Mouse (Mus musculus): ENCODE measurements at regions not wholly inside any gene's neighbourhood (a gene's known extent, or its start where the extent isn't known, plus 50 kb on each side); places are given as distances from the start of the nearest gene placed in this dataset.

DNA sequence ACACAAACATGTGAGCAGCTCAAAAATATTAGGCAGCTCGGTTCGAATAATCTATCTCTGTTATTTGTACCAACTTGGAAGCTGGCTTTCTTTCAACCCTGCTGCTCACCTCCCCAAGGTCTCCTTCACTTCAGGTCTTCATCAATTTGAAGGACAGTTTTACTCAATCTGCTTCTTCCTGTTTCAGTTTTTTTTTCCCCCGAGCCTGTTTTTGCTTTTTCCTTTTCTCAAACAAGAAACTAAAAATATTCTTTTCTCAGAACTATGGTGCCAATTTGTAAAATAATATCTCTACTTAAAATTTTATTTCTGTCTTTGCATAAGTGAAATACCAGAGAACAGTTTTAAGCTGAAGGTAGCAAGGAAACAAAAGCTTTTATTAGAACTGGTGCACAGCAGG lies 461.8 kb upstream of the Agtr1b start:
- Histone ChIP-seq H3K79me2 (replicated peaks; ENCODE audit: control insufficient read depth, extremely low read depth, insufficient read depth, poor library complexity, severe bottlenecking) (no peaks in the 10 kb centered on the region), H3K27me3 (replicated peaks) (no peaks in the 10 kb centered on the region), H3K27ac (ENCODE audit: insufficient read depth, low read depth) (no peak overlapping the region), H3K4me1 (ENCODE audit: control insufficient read depth in 1 of 2, insufficient read depth in 2 of 2) (peaks cover 0 to 26% of the 10 kb centered on the region in 2 experiments; a peak in 2 of 4 replicates), H3K9ac (ENCODE audit: insufficient read depth, low read depth) (no peak overlapping the region), H3K4me3 (replicated peaks in 1 of 3; ENCODE audit: low read depth in 2 of 3, low read length in 2 of 3, poor library complexity in 1 of 3) (no peak overlapping the region), H3K9me3 (replicated peaks; ENCODE audit: low read length) (no peaks in the 10 kb centered on the region), H3K36me3 (replicated peaks in 1 of 2; ENCODE audit: control insufficient read depth in 1 of 2, insufficient read depth in 1 of 2, low read length in 1 of 2) (no peaks in the 10 kb centered on the region), H3K4me2 (ENCODE audit: insufficient read depth, low read depth, poor library complexity, severe bottlenecking) (peak overlapping the region; percentile 36)
- dilution Hi-C loops (cut with MboI; ENCODE audit: extremely low pct_ligation_motif_present, extremely low pct_unique_long_range_greater_than_20kb, low sequenced_read_pairs) (no loop called here), in situ Hi-C loops (cut with MboI; ENCODE audit: low pct_ligation_motif_present, low pct_unique_long_range_greater_than_20kb, low sequenced_read_pairs) (no loop called here)
- 0 out of 2 replicates have a peak, but pooled peaks have one; percentile 14 for TF ChIP-seq EP300 (IDR thresholded peaks at IDR 0.05; ENCODE audit: low read length)
- TF ChIP-seq ZNF384 (IDR thresholded peaks at IDR 0.05; ENCODE audit: low read depth, low read length) = peak; percentile 63
- TF ChIP-seq CHD1 (IDR thresholded peaks at IDR 0.05; ENCODE audit: low read depth, low read length) = no peak
- no peak for TF ChIP-seq POLR2A (IDR thresholded peaks at IDR 0.05; ENCODE audit: low read depth, low read length)
- DNase-seq (ENCODE audit: extremely low read depth) = no peak

DNA sequence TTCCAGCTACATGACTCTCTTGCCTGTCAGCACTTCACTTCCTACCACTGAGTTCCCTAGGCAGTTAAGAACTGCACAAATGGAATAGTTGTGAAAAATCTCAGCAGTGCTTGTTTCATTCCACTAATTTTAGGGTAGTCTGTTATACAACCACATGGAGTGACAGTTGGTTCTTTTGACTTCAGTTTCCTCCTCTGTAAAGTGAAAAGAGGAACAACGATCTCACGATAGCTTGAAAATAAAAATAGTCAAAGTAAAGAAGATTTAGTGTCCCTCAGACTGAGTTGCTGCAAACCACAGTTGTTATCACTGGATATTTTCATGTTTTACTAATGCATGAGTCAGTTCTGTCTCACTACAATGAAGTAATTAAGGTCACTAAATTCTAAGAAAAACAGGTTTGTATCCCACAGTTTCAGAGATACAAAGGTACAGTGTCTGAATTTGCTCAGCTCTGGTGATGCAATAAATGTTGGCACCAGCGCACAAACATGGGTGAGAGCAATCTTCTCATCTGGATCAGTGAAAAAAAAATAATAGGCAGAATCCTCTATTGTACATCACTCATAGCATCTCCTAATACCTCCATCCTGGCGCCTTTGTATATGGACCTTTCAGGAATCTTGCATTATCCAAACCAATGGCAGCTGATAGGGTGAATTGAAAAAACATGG lies 458.8 kb upstream of the Agtr1b start:
- Histone ChIP-seq H3K4me3 (replicated peaks in 1 of 3; ENCODE audit: low read depth in 2 of 3, low read length in 2 of 3, poor library complexity in 1 of 3) (no peak overlapping the region), H3K4me2 (ENCODE audit: insufficient read depth, low read depth, poor library complexity, severe bottlenecking) (peak overlapping the region; percentile 78), H3K36me3 (replicated peaks in 1 of 2; ENCODE audit: control insufficient read depth in 1 of 2, insufficient read depth in 1 of 2, low read length in 1 of 2) (no peaks in the 10 kb centered on the region), H3K27me3 (replicated peaks) (no peaks in the 10 kb centered on the region), H3K9ac (ENCODE audit: insufficient read depth, low read depth) (no peak overlapping the region), H3K9me3 (replicated peaks; ENCODE audit: low read length) (no peaks in the 10 kb centered on the region), H3K79me2 (replicated peaks; ENCODE audit: control insufficient read depth, extremely low read depth, insufficient read depth, poor library complexity, severe bottlenecking) (no peaks in the 10 kb centered on the region), H3K4me1 (ENCODE audit: control insufficient read depth in 1 of 2, insufficient read depth in 2 of 2) (peaks cover 0 to 26% of the 10 kb centered on the region in 2 experiments; a peak in 2 of 4 replicates), H3K27ac (ENCODE audit: insufficient read depth, low read depth) (no peak overlapping the region)
- in situ Hi-C loops (cut with MboI; ENCODE audit: low pct_ligation_motif_present, low pct_unique_long_range_greater_than_20kb, low sequenced_read_pairs) (no loop called here), dilution Hi-C loops (cut with MboI; ENCODE audit: extremely low pct_ligation_motif_present, extremely low pct_unique_long_range_greater_than_20kb, low sequenced_read_pairs) (no loop called here)
- TF ChIP-seq TCF12 (IDR thresholded peaks at IDR 0.05; ENCODE audit: low read depth, low read length) (no peak), ZNF384 (IDR thresholded peaks at IDR 0.05; ENCODE audit: low read depth, low read length) (no peak), MXI1 (IDR thresholded peaks at IDR 0.05; ENCODE audit: low read depth, low read length) (no peak), SMC3 (IDR thresholded peaks at IDR 0.05; ENCODE audit: low read depth, low read length) (no peak), ZMIZ1 (IDR thresholded peaks at IDR 0.05; ENCODE audit: low read depth, low read length) (no peak)
- peak; percentile 28 for DNase-seq (ENCODE audit: extremely low read depth)

- TF ChIP-seq E2F4 (IDR thresholded peaks at IDR 0.05; ENCODE audit: insufficient replicate concordance, low read depth, low read length) (no peak), KAT2A (IDR thresholded peaks at IDR 0.05; ENCODE audit: insufficient replicate concordance, low read length) (no peak), UBTF (IDR thresholded peaks at IDR 0.05; ENCODE audit: low read depth, low read length) (no peak), ZKSCAN1 (IDR thresholded peaks at IDR 0.05; ENCODE audit: borderline replicate concordance, low read depth, low read length) (no peak), ETS1 (conservative IDR thresholded peaks at IDR 0.05; ENCODE audit: low read depth, low read length) (no peak), MEF2A (IDR thresholded peaks at IDR 0.05; ENCODE audit: borderline replicate concordance, low read depth, low read length) (no peak), POLR2AphosphoS2 (IDR thresholded peaks at IDR 0.05; ENCODE audit: low read depth, low read length) (no peak), CHD2 (IDR thresholded peaks at IDR 0.05; ENCODE audit: low read length) (no peak), NELFE (IDR thresholded peaks at IDR 0.05; ENCODE audit: low read depth, low read length) (no peak), MYC (IDR thresholded peaks at IDR 0.05; ENCODE audit: low read depth, low read length) (no peak), MXI1 (IDR thresholded peaks at IDR 0.05; ENCODE audit: low read depth, low read length) (no peak), SIN3A (IDR thresholded peaks at IDR 0.05; ENCODE audit: low read length) (no peak), MAX (IDR thresholded peaks at IDR 0.05; ENCODE audit: low read length) (no peak), TCF12 (IDR thresholded peaks at IDR 0.05; ENCODE audit: low read depth, low read length) (no peak)
- H3K9ac ChIP-seq (ENCODE audit: insufficient read depth, low read depth) = no peak overlapping the region
- H3K9me3 ChIP-seq (replicated peaks; ENCODE audit: low read length) = no peaks in the 10 kb centered on the region
- no peaks in the 10 kb centered on the region for H3K27me3 ChIP-seq (replicated peaks)
- H3K4me3 ChIP-seq (replicated peaks in 1 of 3; ENCODE audit: low read depth in 2 of 3, low read length in 2 of 3, poor library complexity in 1 of 3) = no peak overlapping the region
- no peaks in the 10 kb centered on the region for H3K79me2 ChIP-seq (replicated peaks; ENCODE audit: control insufficient read depth, extremely low read depth, insufficient read depth, poor library complexity, severe bottlenecking)
- in situ Hi-C loops (cut with MboI; ENCODE audit: low pct_ligation_motif_present, low pct_unique_long_range_greater_than_20kb, low sequenced_read_pairs) = no loop called here
- no peaks in the 10 kb centered on the region for H3K36me3 ChIP-seq (replicated peaks in 1 of 2; ENCODE audit: control insufficient read depth in 1 of 2, insufficient read depth in 1 of 2, low read length in 1 of 2)
- peaks cover 0 to 16% of the 10 kb centered on the region in 2 experiments; a peak in 2 of 4 replicates for H3K4me1 ChIP-seq (ENCODE audit: control insufficient read depth in 1 of 2, insufficient read depth in 2 of 2)
- H3K4me2 ChIP-seq (ENCODE audit: insufficient read depth, low read depth, poor library complexity, severe bottlenecking) = peak overlapping the region; percentile 50; the same call in 1 of the 2 replicates
- dilution Hi-C loops (cut with MboI; ENCODE audit: extremely low pct_ligation_motif_present, extremely low pct_unique_long_range_greater_than_20kb, low sequenced_read_pairs) = no loop called here
- H3K27ac ChIP-seq (ENCODE audit: insufficient read depth, low read depth) = no peak overlapping the region
- DNase-seq (ENCODE audit: extremely low read depth) = no peak
These were observed 455.2 kb upstream of the Agtr1b start for GRCm38 (mm10) chr3:20822226-20822625.
